Mouse (Mus musculus) heart, embryonic 16.5 days (tissue): ENCODE measurements around the gene Dcun1d4. TPM values are rescaled to one million over a fixed set of nuclear protein-coding genes. Genes with fewer than 3 reads are reported as not detected.

Experiments used
- ATAC-seq: fragments of 200-750 bp; cut with Nextera tagmentation; replicated peaks from 2 replicates; pipeline ENCODE4 v1.8.0; 2017; ENCODE audit warnings: moderate number of reproducible peaks; ENCODE audit not compliant: insufficient read depth, low FRiP score; ENCODE audit errors: extremely low read depth
- H3K27ac ChIP-seq: fragments of 300-500 bp; sonication (generic); 2 replicates; pipeline ENCODE4 v1.5.1; 2014; ENCODE audit warnings: mild to moderate bottlenecking, low read length, control low read depth, moderate library complexity
- H3K27me3 ChIP-seq: fragments of 300-500 bp; sonication (generic); 2 replicates; pipeline ENCODE4 v1.6.1; 2014; ENCODE audit warnings: low read length, mixed read lengths; ENCODE audit not compliant: control insufficient read depth, insufficient read depth
- H3K36me3 ChIP-seq: fragments of 300-500 bp; sonication (generic); 2 replicates; pipeline ENCODE4 v1.6.1; 2014; ENCODE audit not compliant: control insufficient read depth, insufficient read depth
- H3K4me1 ChIP-seq: fragments of 300-500 bp; sonication (generic); 2 replicates; pipeline ENCODE4 v1.6.1; 2014; ENCODE audit warnings: low read length, mixed read lengths; ENCODE audit not compliant: control insufficient read depth, insufficient read depth
- H3K4me2 ChIP-seq: fragments of 300-500 bp; sonication (generic); 2 replicates; pipeline ENCODE4 v1.6.1; 2014; ENCODE audit warnings: low read depth, mild to moderate bottlenecking, control low read depth, low read length
- H3K4me3 ChIP-seq: fragments of 300-500 bp; sonication (generic); 2 replicates; pipeline ENCODE4 v1.5.1; 2014; ENCODE audit warnings: mild to moderate bottlenecking, control low read depth, low read length
- H3K9ac ChIP-seq: fragments of 300-500 bp; sonication (generic); 2 replicates; pipeline ENCODE4 v1.6.1; 2014; ENCODE audit warnings: low read length, control low read depth
- H3K9me3 ChIP-seq: fragments of 300-500 bp; sonication (generic); replicated peaks from 2 replicates; pipeline ENCODE4 v1.6.1; 2016; ENCODE audit warnings: low read length; ENCODE audit not compliant: control insufficient read depth
- WGBS: fragments of 180-500 bp; shearing (Covaris S2); extraction: QIAGEN DNeasy Blood & Tissue Kit; methylation state at CpG from one replicate; pipeline ENCODE4 v1.1.7; 2014; 5-methylcytosine and 5-hydroxymethylcytosine counted together
- polyA plus RNA-seq: library from polyadenylated mRNA; unstranded; fragments of >200 nt; fragmentation: Nextera tagmentation; extraction: Ambion mirVana; gene quantifications from 2 replicates; pipeline ENCODE4 v1.2.1, GENCODE M21; 2015

The Dcun1d4 gene
- polyA plus RNA-seq, 1 experiment from 2014 or later, result 15.5 TPM

DNA sequence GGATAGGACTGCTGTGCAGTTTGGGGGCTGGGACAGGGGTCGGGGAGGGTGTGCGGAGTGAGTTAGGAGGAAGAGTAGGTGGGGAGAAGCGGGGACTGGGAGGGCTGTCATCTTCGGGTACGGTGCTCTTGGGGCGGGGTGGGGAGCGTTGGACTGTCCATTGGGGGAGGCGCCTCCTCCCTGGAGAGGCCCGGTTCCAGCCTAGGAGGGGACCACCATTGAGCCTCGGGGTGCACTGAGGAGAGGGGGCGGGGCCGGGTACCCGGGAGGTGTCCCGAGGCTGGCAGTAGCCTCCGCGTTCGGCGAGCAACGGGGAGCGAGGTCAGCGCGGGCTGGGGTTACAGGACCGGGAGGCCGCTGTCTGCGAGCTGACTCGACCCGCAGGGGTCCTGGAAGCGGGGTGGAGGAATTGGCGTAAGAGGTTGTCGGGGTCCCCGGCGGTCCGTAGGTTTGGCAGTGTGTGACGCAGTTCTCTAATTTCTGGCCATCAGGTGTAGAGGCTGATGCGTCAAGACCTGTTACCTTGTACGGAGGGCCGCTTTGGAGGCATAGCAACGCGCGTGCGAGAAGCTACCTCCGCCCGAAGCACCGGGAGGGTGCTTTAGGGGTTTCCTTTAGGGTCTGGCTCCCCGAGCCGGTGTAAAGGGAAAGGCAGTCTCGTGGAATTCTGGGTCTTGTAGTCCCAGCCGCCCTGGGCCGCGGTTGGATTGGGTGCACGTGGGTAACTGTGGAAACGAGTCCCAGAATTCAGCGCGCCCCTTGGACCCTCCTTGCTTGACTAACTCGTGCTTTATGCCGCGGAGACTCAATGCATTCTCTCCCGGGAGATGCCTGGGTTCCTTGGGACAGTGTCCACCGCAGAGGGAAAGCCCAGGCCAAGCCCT lies 11.3 kb downstream of the Dcun1d4 start:
- ATAC-seq, result peak; percentile 64
- peak overlapping the region; percentile 66 for H3K27ac ChIP-seq
- no peaks in the 10 kb centered on the region for H3K9me3 ChIP-seq
- H3K4me3 ChIP-seq, result peak overlapping the region; percentile 71
- peak overlapping the region; percentile 69 for H3K9ac ChIP-seq
- peaks cover 8% of the 10 kb centered on the region for H3K4me1 ChIP-seq
- no peaks in the 10 kb centered on the region for H3K36me3 ChIP-seq
- WGBS, result under 1% methylated on average over 59 of the region's 59 CpGs
- peak overlapping the region; percentile 97 for H3K4me2 ChIP-seq
- no peaks in the 10 kb centered on the region for H3K27me3 ChIP-seq

DNA sequence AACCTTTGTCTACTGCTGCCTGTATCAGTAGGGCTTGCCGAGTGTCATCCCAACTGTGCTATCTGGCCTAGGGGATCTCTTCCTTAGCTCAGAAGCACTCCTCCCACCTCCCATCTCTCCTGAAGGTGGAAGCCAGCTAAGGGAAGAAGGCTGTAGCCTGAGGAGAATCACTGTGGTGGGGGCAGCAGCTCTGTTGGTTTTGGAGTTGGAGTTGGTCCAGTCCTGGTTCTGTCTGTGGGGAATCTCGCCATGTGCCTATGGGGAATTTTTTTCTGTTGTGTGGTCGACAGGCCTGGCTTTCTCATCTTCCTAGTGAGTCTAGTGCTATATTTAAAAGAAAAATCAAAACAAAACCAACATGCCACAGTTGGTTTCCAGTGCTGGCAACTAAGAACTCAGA lies 16.6 kb downstream of the Dcun1d4 start:
- Histone ChIP-seq H3K4me1 (peaks cover 14% of the 10 kb centered on the region), H3K36me3 (no peaks in the 10 kb centered on the region), H3K9ac (no peak overlapping the region), H3K27ac (no peak overlapping the region), H3K27me3 (no peaks in the 10 kb centered on the region), H3K4me2 (no peak overlapping the region), H3K4me3 (no peak overlapping the region), H3K9me3 (no peaks in the 10 kb centered on the region)
- 67% methylated on average over 3 of the region's 3 CpGs for WGBS
- ATAC-seq, result no peak

DNA sequence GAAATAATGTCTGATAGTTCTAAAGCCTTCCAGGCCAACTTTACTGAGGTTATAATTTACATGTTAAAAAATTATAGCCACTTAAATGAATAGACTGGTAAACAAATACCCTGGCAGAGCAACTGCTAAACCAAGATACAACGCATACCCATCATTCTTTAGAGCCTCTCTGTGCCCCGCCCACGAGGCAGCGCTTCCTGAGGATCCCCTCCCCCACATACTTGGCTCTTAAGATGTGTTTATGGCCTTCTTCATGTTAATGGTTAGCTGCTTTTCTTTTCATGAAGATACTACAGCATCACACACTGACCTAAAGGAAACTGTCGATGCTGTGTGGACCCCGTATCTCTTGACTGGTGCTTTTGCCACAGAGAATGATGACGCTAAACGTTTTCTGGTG lies 17.8 kb downstream of the Dcun1d4 start:
- Histone ChIP-seq H3K4me2 (no peak overlapping the region), H3K27ac (no peak overlapping the region)

DNA sequence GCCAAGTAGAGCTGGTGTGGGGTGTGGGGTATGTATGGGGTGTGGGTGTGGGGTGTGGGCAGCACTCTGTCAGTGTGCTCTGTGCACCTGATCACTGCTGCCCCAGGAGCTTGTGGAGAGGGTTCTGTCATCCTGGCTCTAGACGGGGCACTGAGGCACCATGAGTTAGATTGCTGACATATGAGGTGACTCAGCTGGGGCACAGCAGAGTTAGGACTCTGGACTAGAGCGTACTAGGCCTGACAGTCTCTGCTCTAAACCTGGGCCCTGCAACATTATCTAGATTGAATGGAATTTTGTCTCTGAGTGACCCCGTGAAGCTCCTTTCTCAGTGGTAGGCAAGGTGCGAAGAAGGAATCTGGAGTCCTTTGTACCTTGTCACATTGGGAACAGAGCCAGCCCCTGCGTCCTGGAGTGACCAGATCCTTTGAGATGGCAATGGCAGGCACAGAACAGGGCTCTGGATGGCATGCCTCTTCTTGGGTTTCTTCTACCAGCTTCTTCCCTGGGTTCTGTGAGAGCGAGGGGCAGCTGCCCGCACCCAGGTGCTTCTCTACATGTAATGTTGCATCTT lies 20.2 kb downstream of the Dcun1d4 start:
- H3K27me3 ChIP-seq, result no peaks in the 10 kb centered on the region
- 60% methylated on average over 7 of the region's 7 CpGs for WGBS
- no peaks in the 10 kb centered on the region for H3K36me3 ChIP-seq
- no peak overlapping the region for H3K4me2 ChIP-seq
- no peak overlapping the region for H3K9ac ChIP-seq
- H3K9me3 ChIP-seq, result no peaks in the 10 kb centered on the region
- no peak for ATAC-seq
- no peak overlapping the region for H3K4me3 ChIP-seq
- H3K4me1 ChIP-seq, result peaks cover 27% of the 10 kb centered on the region
- no peak overlapping the region for H3K27ac ChIP-seq

More for the DNA sequence above, 17.8 kb downstream of the Dcun1d4 start:
- Histone ChIP-seq H3K27me3 (no peaks in the 10 kb centered on the region), H3K9me3 (no peaks in the 10 kb centered on the region), H3K4me1 (peaks cover 18% of the 10 kb centered on the region), H3K36me3 (no peaks in the 10 kb centered on the region), H3K9ac (no peak overlapping the region), H3K4me3 (no peak overlapping the region)
- ATAC-seq, result no peak
- WGBS, result 74% methylated on average over 8 of the region's 8 CpGs

DNA sequence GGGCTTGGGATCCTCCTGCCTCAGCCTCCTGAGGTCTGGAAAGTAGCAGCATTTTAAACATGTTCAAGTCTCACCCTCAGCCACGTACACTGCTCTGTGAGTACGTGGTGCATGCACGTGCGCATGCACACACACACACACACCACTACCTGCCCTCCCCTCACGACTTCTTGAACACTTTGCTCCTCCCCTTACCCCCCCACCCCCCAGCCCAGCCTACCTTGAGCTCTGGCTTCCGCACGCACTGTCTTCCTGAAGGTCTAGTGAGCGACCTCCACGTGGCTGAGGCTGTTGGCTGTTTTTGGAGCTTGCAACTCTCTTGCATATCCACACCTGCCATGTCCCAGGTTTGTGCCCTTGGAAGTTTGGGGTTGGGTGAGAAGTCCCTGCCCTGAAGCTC lies 21.6 kb downstream of the Dcun1d4 start:
- Histone ChIP-seq H3K4me3 (no peak overlapping the region), H3K27ac (no peak overlapping the region), H3K27me3 (no peaks in the 10 kb centered on the region), H3K4me2 (no peak overlapping the region), H3K9me3 (no peaks in the 10 kb centered on the region), H3K4me1 (peaks cover 33% of the 10 kb centered on the region), H3K36me3 (no peaks in the 10 kb centered on the region), H3K9ac (no peak overlapping the region)
- ATAC-seq, result no peak
- WGBS, result 76% methylated on average over 9 of the region's 9 CpGs

DNA sequence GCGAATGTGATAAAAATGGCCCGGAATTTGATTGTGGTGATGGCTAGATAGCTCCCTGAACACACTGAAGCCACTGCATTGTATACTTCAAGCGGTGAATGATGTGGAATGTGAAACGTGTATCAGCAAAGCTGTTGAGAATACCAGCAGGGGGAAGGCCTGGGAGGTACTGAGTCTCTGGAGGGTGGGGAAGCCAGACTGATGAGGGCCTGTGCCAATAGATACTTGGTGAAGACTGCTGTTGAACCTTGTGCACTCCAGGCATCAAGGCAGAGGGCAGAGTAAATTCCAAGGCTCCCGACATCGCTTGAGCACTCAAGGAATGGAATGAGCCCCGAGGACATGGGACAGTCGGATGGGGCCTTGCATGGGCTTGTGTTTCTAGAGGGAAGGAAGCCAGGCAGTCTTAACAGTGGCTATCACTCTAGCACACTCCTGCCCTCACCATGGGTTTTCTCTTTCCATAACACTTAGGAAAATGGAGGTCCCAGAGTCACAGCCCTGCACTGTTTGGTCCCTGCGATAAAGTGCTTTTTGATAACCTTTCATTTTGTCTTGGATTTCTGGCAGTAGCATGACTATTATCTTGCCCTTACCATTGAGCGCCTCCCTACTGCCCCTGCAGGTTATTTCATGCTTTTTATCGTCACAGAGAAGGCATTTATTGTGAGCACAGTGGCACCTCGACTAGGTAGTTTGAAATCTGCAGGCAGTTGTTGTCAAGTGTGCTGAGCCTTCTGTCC lies 22.4 kb downstream of the Dcun1d4 start:
- Histone ChIP-seq H3K9me3 (no peaks in the 10 kb centered on the region), H3K27ac (0 out of 2 replicates have a peak overlapping the region, but pooled peaks have one; percentile 48), H3K36me3 (no peaks in the 10 kb centered on the region), H3K4me2 (no peak overlapping the region), H3K4me3 (no peak overlapping the region), H3K27me3 (no peaks in the 10 kb centered on the region), H3K4me1 (peaks cover 33% of the 10 kb centered on the region), H3K9ac (no peak overlapping the region)
- 44% methylated on average over 12 of the region's 12 CpGs for WGBS
- ATAC-seq, result 0 out of 2 replicates have a peak, but pooled peaks have one; percentile 26

DNA sequence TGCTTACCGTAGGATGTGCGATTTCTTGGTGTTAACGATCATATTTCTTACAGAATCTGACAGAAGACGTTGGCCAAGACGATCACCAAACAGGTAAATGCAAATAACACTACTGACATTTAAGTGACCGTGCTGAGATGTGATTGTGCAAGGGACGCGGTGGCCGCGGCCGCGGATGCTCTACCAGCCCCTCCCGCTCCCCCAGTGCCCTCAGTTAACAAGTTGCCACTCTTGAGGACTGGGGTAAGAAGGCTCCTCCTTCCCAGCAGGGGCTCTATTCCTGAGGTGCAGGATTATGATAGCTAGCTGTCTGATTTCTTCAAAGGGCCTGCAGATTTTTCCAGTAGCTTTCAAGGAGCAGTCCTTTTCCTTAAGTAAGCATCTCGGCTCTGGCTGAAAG lies 30.3 kb downstream of the Dcun1d4 start:
- no peak overlapping the region for H3K9ac ChIP-seq
- 86% methylated on average over 14 of the region's 14 CpGs for WGBS

DNA sequence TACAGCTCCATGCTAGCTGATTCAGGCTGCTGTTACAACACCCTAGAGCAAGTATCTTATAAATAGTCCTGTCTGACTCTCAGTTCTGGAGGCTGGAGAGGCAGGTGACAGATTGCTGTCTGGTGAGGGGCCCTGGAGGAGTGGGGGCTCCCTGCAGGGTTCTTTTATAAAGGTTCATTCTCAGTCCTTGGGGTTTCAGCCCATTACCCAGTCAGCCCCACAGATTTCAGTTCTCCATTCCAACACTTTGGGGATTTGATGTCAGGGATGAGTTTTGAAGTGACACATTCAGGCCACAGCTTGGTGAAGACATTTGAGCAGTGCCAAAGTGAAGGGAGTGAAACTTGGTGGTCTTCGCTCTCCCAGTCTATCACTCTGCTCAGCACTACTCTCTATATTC lies 31.4 kb downstream of the Dcun1d4 start:
- Histone ChIP-seq H3K4me2 (no peak overlapping the region), H3K36me3 (no peaks in the 10 kb centered on the region), H3K9ac (no peak overlapping the region), H3K27ac (no peak overlapping the region), H3K9me3 (no peaks in the 10 kb centered on the region), H3K27me3 (no peaks in the 10 kb centered on the region), H3K4me1 (peaks cover 31% of the 10 kb centered on the region), H3K4me3 (no peak overlapping the region)
- WGBS, result 97% methylated on average over 1 of the region's 1 CpGs
- ATAC-seq, result no peak

More for the DNA sequence above, 30.3 kb downstream of the Dcun1d4 start:
- H3K9me3 ChIP-seq, result no peaks in the 10 kb centered on the region
- H3K27me3 ChIP-seq, result no peaks in the 10 kb centered on the region
- H3K4me3 ChIP-seq, result no peak overlapping the region
- no peak for ATAC-seq
- H3K4me1 ChIP-seq, result peaks cover 37% of the 10 kb centered on the region
- H3K36me3 ChIP-seq, result no peaks in the 10 kb centered on the region
- no peak overlapping the region for H3K4me2 ChIP-seq
- H3K27ac ChIP-seq, result no peak overlapping the region

DNA sequence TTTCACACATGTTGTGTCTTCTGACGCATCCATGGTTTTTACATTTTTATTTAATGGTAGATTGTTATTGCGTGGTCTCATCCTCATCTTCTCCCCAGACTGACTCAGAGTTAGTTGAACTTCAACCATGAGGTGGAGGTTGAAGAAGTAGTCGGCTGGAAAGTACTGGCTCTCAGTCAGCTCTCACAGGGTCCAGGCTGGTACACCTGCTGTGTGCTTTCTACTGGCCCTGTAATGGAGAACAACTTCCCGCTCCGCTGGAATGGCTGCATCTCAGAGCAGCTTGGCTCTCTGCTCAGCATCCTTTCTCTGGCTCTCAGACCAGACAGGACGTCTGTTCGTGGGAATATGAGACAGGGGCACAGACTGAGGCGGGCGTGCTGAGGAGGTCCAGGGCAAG lies 31.9 kb downstream of the Dcun1d4 start:
- no peaks in the 10 kb centered on the region for H3K36me3 ChIP-seq
- H3K4me2 ChIP-seq, result no peak overlapping the region
- H3K4me3 ChIP-seq, result no peak overlapping the region
- peaks cover 31% of the 10 kb centered on the region for H3K4me1 ChIP-seq
- ATAC-seq, result no peak
- H3K27me3 ChIP-seq, result no peaks in the 10 kb centered on the region
- no peak overlapping the region for H3K9ac ChIP-seq
- WGBS, result 88% methylated on average over 9 of the region's 9 CpGs
- H3K9me3 ChIP-seq, result no peaks in the 10 kb centered on the region
- no peak overlapping the region for H3K27ac ChIP-seq
